Mouse (Mus musculus) adrenal gland, postnatal 4 days (tissue): ENCODE measurements around the gene Daam1. TPM values are rescaled to one million over a fixed set of nuclear protein-coding genes. Genes with fewer than 3 reads are reported as not detected.
"Not testable (repeated sequence)": the region's sequence is repeated elsewhere in the genome, so short reads cannot be mapped to it uniquely, and the experiment has no call there.

ENCODE experiments used
- DNase-seq, 2 experiments: peaks; one replicate each; pipeline ENCODE4 v3.0.0; 2021 to 2022; ENCODE audit warnings: low spot score in 2 of 2, mixed read lengths in 2 of 2
- total RNA-seq, 2 experiments: library from RNA; stranded (reverse); gene quantifications; 2 replicates each; pipeline ENCODE4 v1.2.3; 2021

The Daam1 gene
- total RNA-seq, 2 experiments from 2014 or later = 30.5 to 31.4 TPM

DNA sequence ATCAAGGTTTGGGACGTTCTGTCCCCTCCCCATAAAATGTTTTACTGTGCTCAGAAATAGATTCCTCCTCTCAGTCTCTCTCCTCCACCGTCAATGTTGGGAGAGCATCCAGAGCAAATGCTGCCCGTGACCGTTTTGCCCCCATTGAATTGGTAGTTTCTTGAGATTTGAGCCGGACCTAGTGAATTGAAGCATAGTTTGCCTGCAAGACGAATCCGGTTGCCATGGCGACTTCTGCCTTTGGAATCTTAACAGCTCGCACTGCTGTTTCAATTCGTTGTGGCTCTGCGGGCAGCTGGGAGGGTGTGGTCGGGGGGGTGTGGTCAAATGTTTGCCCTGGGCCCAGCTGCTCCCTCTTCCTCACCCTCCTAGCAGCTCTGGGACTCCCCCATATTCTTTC is 1.3 kb downstream of the Daam1 start:
- DNase-seq = peak in 1 of 2 experiments; percentile 30

DNA sequence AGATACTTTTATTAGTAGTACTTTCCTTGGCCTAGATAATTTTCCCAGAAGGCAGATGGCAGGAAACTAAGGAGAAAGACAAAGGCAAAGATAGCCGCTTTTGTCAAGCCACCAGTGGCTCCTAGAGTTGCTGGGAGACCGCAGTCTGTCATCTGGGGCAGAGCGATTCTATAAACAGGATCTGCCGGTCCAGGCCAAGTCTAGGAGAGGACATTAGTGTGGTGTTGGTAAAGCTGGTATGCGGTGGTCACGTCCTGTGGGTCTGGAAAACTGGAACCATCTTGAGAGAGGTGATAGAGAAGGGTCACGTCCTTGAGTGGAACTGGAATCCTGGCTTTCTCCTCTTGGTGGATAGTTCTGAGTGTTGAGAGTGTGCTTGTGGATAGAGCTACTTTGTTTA is 3.2 kb downstream of the Daam1 start:
- no peak for DNase-seq

DNA sequence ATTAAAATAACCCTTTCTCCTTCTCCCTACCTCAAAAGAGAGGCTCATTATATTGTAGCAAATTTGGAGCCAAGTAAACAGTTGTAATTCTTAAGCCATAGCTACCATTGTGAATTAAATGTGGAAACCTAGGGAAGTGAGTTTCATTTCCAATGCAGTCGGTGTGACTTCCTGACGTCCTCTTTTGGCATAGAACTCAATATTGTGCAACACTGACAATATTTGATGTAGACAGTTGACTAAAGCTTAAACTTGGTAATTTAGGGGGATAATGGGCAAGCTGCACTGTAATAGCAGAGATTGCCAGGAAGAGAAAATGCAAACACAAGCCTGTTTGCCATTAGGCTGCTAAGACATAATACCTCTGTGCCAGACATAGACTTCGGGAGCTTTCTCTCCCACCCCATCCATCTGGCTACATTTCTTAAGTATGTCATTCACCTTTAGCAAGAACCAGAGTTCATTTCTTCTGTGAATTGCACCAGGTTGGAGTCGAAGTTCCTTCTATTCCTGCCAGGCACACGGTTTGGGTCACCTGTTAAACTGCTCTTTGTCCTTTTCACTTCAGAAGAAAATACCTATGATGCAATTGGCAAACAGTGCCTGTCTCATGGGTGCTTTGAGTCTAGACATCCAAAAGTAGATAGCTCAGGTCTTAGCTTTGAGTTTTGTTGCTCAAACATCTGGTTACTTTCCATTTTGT is 5.2 kb downstream of the Daam1 start:
- no peak for DNase-seq

DNA sequence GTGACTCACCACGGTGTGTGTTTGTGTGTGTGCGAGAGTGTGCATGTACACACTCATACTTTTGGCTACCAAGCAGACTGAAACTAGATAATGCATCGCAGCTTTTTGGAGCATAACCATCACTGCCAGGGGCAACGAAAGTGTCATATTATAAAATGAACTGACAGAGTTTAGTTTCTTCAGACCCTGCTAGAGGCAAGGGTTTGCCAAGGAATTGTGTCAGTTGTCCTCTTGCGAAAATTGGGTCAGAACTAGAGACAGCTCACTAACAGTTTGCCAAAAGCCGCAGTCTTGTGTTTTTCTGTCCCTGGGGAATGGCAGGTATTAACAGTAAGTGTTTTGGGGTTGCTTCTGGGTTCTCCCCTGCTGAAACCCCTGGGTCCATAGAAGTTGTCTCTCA is 5.9 kb downstream of the Daam1 start:
- no peak for DNase-seq

DNA sequence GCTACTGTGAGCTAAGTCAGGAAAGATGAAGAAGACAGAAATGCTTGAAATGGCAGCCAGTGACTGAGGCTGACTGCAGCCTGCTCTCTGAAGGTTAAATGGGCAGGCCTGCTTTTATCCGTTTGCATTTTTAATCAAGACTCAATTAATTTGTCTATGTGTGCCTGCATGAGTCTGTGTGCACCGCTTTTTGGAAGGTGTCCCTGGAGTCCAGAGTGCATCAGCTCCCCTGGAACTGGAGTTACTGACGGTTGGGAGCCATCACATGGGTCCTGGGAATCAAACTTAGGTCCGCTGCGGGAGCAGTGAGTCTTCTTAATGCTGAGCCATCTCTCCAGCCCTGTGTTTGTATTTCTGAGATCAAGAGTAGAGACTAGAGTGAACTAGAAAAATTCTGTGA is 6.7 kb downstream of the Daam1 start:
- DNase-seq = no peak

DNA sequence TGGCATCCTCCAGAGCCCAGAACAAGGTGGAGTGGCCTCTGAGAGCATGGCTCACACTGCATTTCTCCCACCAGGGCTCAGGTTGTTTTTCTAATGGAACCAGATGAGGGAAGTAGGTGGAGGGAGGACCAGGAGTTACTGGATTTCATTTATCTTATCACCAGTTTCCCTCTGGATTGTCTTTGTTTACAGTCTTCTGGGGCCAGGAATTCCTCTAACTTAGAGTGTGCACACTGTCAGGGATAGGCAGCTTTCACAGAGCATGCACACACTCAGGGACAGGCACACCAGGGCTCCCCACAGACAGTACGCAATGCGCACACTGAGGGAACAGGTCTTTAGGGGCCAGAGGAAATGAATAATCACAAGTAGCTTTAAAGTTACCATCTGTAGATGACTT is 7.4 kb downstream of the Daam1 start:
- DNase-seq = no peak

DNA sequence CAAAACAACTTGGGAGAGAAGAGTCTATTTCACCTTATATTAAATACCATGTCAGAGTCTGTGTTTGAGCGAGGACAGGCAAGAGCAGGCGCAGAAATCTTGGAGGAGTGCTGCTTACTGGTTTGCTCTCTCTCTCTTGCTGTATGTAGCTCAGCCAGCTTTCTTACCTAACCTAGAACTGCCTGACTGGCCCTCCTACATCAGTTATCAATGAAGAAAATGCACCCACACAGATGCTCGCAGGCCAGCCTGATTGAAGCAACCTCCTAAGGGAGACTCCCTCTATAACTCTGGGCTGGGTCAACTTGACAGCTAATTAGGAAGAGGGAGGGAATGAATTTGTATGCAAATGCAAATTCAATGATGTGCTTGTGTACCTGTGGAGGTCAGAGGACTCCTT is 8.8 kb downstream of the Daam1 start:
- no peak for DNase-seq

DNA sequence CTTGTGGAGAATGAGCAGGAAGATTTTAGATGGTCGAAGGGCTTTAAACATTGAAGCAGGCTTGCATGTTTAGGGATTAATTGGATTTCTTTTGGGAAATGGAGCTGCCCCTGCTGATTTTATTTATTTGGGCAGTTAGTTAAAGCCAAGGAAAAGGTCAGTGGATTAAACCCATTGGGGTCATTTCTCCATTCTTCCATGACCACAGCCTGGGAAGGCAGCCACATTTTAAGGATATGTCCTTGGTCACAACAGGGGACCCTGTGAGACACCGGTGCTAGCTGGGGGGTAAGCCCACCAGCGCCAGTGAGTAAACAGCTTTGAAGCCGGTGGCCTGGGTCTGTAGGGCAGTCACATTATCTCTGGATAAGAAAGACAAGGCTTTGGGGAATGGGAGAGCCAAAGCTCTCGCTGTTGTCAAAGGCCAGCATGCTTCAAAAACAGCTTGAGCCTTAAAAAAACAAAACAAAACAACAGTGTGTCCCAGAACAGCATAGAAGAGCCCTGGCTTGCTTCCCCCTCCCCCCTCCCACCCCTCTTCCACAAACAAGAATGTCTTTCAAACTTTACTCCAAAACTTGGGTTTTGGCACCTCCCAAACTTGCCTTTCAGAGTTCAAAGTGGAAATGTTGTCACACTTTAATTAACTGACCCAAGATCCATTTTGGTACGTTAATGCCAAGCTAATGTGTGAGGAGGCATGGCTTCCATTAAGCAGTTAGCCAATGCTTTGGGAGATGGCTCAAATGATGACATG is 9.7 kb downstream of the Daam1 start:
- DNase-seq = no peak

DNA sequence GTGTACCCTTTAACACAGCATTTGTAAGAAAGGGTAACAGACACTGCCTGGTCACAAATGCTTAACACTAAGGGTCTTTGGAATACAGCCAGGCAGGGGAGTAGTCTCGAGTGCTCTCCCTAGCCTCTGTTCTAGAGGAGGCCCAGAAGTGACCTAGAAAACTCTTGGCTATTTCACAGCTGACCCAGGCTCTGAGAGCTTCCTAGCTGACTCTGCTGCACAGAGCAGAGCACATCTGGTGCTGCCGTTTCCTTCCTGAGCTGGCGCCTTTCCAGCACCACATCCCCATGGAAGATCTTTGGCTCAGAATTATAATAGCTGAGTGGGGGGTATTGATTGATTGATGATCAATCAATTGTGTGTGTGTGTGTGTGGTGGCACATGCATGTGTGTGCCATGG is 11.1 kb downstream of the Daam1 start:
- no peak for DNase-seq

DNA sequence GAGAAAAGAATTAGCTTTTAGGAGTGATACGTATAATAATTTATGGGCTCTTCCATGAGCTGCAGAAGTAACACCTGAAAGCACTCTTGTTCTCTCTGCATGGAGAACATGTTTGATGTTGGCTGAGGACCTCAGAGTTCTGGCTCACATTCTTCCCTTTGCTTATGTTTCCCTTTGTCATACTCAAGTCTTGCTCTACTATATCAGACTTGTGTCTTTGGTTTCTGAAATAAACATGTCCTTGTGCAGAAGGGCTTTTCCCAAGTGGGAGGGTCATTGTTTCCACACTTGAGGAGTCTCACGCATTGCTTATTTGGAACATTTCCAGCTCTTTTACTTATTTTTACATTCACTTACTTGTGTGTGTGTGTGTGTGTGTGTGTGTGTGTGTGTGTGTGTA is 11.7 kb downstream of the Daam1 start:
- DNase-seq = no peak

DNA sequence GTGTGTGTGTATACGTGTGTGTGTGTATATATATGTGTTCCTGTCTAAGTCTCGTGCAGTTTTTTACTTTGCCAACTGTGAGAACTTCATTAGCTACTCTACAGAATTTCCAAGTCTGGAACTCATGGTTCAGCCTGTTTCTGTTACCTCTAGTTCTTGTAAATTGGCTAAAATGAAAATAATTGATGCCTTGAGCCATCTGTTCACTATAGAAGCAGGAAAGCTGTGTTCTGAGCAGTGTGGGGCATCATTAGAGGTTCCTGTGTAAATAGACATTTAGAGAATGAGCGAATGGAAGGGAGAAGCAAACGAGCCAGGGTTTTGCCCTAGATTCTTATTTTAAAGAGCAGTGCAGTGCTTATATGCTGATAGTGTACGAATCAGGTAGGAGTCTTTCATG is 14.6 kb downstream of the Daam1 start:
- no peak for DNase-seq

DNA sequence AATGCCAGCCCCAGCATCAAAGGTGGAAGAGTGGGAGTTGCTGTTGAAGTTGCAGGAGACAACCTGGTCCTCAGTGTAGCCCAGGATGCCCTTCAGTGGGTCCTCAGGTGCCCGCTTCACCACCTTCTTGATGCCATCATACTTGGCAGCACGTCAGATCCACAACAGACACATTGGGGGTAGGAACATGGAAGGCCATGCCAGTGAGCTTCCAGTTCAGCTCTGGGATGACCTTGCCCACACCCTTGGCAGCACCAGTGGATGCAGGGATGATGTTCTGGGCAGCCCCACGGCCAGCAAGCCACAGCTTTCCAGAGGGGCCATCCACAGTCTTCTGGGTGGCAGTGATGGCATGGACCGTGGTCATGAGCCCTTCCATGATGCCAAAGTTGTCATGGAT is 15.5 kb downstream of the Daam1 start:
- not testable (repeated sequence) for DNase-seq

DNA sequence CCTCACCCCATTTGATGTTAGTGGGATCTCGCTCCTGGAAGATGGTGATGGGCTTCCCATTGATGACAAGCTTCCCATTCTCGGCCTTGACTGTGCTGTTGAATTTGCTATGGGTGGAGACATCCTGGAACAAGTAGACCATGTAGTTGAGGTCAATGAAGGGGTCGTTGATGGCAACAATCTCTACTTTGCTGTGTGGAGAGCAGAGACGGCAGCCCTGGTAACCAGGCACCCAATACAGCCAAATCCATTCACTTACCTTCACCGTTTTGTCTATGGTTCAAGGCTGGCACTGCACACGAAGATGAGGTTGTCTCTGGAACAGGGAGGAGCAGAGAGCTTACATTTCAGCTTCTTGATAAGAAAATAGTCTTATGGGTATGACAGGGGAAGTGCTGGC is 16.1 kb downstream of the Daam1 start:
- not testable (repeated sequence) for DNase-seq

DNA sequence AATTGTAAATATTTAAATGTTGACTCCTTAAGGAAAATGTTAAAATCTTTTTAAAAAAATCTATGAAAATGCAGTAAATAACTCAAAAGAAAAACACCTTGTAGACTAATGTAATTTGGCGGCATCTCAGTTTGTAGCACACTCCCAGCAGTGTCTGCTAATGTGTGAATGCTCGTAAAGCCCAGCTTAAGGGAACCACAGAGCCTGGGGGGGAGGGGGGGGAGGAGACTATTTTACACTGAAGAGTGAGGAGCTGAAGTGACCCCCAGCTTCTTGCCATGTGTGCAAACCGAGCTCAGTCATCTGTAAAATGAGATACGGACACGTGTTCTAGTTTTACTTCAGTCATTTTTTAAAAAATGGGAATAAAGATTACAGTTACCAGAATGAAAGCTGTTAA is 16.7 kb downstream of the Daam1 start:
- no peak for DNase-seq

DNA sequence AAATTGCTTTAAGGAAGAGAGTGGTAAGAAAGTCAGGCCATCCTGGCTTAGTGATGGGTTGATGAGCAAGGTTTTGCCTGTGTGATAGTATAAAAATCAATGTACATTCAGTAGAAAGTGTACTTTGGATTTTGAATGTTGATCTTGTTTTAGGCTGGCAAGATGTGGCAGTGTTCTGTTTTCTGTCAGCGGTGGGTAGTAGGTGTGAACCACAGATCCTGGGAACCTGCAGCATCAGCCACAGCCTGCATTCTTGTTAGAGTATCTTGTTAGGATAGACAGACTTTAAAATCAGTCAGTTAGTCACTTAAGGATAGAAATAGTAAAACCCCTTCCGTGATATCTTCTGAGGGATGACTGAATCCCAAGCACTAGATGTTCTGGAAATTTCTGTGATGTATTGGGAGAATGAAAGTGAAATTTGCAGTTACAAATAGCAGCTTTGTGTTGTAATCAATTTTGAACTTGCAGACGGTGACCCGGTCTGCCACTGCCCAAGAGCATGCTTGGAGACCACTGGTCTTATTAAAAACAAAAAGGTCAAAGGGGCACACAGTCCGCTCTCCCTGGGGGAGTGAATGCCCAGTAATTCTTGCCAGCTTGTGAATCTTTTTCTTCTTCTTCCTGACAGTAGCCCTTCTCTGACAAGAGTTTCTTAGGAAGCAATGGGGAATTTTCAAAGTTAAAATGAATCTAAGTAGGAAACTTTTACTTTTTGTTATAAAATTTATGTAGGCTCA is 17.3 kb downstream of the Daam1 start:
- no peak for DNase-seq

DNA sequence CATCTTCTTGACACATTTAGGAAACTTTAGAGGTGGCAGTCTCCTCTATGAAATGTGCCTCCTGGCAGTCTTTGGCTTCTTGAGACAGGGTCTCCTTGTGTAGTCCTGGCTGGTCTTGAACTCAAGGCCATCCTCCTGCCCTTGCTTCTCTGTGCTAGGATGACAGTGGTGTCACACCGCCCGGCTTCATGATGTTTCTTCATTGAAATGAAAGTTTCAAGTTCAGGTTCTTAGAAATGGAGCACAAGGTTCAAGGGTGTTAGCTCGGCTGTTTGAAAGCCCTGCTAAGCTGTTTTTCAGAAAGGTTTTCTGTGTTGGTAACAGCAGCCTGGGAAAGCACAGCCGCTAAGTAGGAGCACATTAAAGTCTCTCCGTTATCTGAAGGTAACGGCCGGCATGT is 18.2 kb downstream of the Daam1 start:
- no peak for DNase-seq

DNA sequence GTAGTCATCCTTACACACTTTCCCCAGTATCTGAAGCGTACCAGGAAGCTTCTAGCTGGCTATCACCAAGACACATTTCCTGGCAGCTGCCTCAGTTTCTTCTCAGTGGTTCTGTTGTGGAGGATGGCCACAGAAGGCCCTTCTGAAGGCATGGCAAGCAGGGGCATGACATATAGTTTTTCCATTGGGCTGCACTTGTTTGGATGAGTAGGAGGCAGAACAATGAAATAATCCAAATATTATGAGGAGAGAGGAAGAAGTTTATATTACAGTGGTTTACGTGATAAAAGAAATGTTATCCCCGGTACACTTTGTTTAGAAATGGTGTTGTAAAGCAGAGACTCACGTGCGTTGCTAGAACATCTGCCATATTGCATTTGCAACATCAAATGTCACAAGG is 19.3 kb downstream of the Daam1 start:
- no peak for DNase-seq

DNA sequence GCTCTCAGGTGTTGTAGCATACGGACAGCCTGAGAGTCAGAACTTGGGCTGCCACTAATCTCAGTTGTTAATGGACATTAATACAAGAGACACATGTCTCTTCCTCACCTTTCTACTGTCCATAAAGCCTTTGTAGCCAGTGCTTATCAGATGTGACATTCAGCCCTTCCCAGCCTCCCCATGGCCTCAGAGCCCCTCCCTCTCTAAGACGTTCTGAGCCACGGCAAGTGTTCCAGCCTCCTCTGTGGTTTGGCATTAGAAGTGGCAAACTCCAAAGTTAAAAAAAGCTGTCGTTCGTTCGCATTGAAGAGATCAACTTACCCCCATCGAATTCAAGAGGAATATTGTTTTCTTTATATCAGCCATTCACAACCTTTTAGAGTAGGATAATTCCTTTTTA is 21.8 kb downstream of the Daam1 start:
- no peak for DNase-seq

DNA sequence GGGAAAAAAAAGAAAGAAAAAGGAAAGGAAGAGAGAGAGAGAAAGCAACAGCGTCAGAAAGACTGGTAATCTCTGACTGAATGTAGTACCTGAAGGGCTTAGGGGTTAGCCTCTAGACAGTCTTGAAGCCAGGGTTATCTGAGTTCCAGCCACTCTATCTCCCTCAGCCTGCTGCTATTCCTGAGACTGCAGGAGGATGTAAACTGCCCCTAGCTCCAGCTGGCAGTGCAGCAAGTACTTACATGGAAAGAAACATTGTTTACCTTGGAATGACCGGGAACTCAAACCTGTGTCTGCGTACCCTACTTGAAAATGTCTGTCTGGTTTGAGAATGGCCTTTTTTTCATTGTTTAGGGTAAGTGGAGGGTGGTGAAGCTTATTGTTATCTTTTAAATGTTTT is 22.8 kb downstream of the Daam1 start:
- no peak for DNase-seq

DNA sequence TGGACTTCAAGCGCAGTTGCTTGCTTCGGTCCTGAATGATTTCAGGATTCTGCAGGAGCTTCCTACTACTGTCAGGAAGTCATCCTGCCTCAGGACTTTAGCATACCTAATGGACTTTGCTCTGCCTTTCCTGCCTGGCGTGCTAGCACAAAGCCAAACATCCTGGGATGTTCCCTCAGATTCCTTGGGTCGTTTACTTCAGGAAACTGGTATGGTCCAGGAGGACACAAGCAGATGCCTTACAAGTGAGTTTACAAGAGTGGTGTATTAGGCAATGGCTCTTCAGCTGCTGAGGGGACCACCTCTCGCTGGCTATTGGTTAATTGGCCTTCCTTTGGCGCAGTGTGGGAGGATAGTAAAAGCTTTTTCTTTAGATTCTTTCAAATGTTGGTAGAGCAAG is 23.3 kb downstream of the Daam1 start:
- no peak for DNase-seq

DNA sequence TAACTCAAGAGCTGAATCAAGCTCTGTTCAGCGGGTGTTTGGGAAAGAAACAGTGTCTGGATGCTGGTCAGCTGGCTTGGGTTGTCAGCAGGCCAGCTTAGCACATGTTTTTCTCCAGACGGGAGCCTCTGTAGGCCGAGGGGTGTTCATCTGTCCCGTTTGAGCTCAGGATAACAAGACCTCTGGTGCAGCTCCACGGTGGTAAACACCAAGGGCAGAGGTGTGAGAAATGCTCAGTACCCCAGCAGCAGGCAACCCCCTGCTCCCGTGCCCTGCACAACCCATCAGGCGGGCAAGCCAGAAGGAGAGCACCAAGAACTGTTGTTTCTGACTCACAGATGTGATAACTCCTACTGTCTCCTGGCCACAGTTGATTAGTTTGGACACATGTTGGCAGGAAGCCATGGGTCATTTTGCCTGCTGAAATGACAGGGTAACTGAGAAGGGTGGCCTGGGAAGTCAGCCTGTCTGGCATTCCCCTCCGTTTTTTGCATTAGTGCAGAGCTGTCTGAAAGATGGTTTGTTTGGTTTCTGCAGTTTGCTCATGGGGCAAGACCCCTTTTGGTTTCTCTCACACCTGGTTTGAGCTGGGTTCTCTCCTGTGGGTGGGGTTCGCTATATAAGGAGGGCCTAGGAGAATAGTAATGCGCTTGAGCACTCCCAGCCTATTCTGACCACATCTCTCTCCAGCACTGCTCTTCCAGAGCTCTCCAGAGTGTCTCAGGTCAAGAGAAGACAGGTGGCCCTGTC is 25.0 kb downstream of the Daam1 start:
- peak in 1 of 2 experiments; percentile 30 for DNase-seq

DNA sequence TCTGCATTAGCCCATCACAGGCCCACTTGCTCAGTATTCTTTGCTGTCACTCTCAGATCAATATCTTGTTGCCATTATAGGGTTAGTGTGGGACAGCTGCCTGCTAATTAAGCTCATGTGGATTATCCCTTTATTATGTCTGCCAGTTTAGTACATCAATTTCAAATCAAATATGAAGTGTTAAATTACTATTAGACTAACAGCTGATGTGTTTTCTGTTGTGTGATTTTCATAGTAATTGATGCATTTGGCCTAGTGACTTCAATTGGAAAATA is 25.5 kb downstream of the Daam1 start:
- DNase-seq = no peak
